Mouse (Mus musculus) erythroblast, embryonic 14.5 days (primary cell): ENCODE data around the gene Slc15a1.

ENCODE experiments used
- GATA1 ChIP-seq: IDR thresholded peaks from 2 replicates; pipeline ENCODE4 v1.6.1; 2012; ENCODE audit warnings: low read length, inconsistent platforms, mixed read lengths
- TAL1 ChIP-seq: IDR thresholded peaks from 3 replicates; pipeline ENCODE4 v1.6.1; 2012; ENCODE audit warnings: low read length, inconsistent platforms, mixed read lengths

DNA sequence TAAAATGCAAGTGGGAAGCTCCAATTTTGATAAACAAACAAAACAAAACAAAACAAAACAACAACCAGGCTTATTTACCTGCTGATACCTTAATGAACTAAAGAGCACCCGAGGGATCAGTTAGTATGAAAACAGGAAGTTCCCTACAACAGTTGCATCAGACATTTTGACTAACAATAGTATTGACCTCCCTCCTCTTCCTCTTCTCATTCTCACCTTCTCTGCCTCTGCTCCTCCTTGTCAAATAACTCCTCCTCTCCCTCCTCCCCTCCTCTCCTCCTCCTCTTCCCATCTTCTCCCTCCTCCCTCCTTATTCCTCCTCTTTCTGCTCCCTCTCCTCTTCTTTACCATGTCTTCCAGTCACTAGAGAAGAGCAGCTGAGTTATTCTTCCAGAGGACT is 22.1 kb upstream of the Slc15a1 start:
- no peak for TF ChIP-seq GATA1
- no peak for TF ChIP-seq TAL1
